Mouse (Mus musculus) spleen, adult 2 months (tissue): ENCODE results near the gene Notch2.

Experiments
- CTCF ChIP-seq: fragments of 200-500 bp; IDR thresholded peaks from 2 replicates; pipeline ENCODE4 v1.5.1; 2011; ENCODE audit warnings: mild to moderate bottlenecking, inconsistent platforms; ENCODE audit not compliant: insufficient read depth, insufficient read length, insufficient replicate concordance; ENCODE audit errors: extremely low read depth
- POLR2A ChIP-seq: fragments of 200-500 bp; IDR thresholded peaks from 2 replicates; pipeline ENCODE4 v1.6.1; 2011; ENCODE audit warnings: low read depth, low read length, inconsistent platforms

GRCm38 (mm10) chr3:98090129-98090528, 76.8 kb downstream of the Notch2 start:
- TF ChIP-seq POLR2A (no peak), CTCF (no peak)
